Mouse (Mus musculus): Measurements from ENCODE around the gene Defa21. TPM values are rescaled to one million over a fixed set of nuclear protein-coding genes. Genes with fewer than 3 reads are reported as not detected.

Gene Defa21
- polyA plus RNA-seq, 1 experiment = not detected

Other genes starting within 250 kb of the Defa21 start
- 0.27 TPM in 1 of 2 replicates, not detected in the other for gene Defb33, start 132.9 kb upstream of the Defa21 start, polyA plus RNA-seq (2012; rRNA removed)
- 0.41 TPM in 1 of 2 replicates, not detected in the other for gene Gm15056, start 122.9 kb upstream of the Defa21 start, polyA plus RNA-seq (2012; rRNA removed)
- gene Gm6040, start 103.5 kb upstream of the Defa21 start, polyA plus RNA-seq (2012; rRNA removed) = not detected in 2 replicates
- not detected in 2 replicates for gene AY761185, start 80.8 kb upstream of the Defa21 start, polyA plus RNA-seq (2012; rRNA removed)
- gene Defa23, start 29.5 kb downstream of the Defa21 start, polyA plus RNA-seq (2012; rRNA removed) = not detected in 2 replicates
- gene Defa35, start 39.5 kb downstream of the Defa21 start, polyA plus RNA-seq (2012; rRNA removed) = not detected in 2 replicates
- gene Defa25, start 58.9 kb downstream of the Defa21 start, polyA plus RNA-seq (2012; rRNA removed) = not detected in 2 replicates
- 0.50 TPM in 1 of 2 replicates, not detected in the other for gene Gm14851, start 70.5 kb downstream of the Defa21 start, polyA plus RNA-seq (2012; rRNA removed)
- gene Defa30, start 109.1 kb downstream of the Defa21 start, polyA plus RNA-seq (2012; rRNA removed) = not detected in 2 replicates
- gene Defa22, start 136.7 kb downstream of the Defa21 start, polyA plus RNA-seq (2012; rRNA removed) = not detected in 2 replicates
- not detected in 2 replicates for gene Defa31, start 166.1 kb downstream of the Defa21 start, polyA plus RNA-seq (2012; rRNA removed)
- not detected in 2 replicates for gene Gm15293, start 176.0 kb downstream of the Defa21 start, polyA plus RNA-seq (2012; rRNA removed)
- gene Gm15292, start 224.2 kb downstream of the Defa21 start, polyA plus RNA-seq (2012; rRNA removed) = not detected in 2 replicates